Mouse (Mus musculus) bone marrow, adult 2 months (tissue): Measurements from ENCODE around the gene Rbm4b.

Experiments
- CTCF ChIP-seq: fragments of 200-500 bp; IDR thresholded peaks from 2 replicates; pipeline ENCODE4 v1.5.1; 2011; ENCODE audit warnings: low read length, control low read depth; ENCODE audit not compliant: control insufficient read depth, insufficient read depth
- POLR2A ChIP-seq: fragments of 200-500 bp; IDR thresholded peaks from 2 replicates; pipeline ENCODE4 v1.6.1; 2011; ENCODE audit warnings: low read depth, mild to moderate bottlenecking, control low read depth, low read length, borderline replicate concordance; ENCODE audit not compliant: control insufficient read depth

DNA sequence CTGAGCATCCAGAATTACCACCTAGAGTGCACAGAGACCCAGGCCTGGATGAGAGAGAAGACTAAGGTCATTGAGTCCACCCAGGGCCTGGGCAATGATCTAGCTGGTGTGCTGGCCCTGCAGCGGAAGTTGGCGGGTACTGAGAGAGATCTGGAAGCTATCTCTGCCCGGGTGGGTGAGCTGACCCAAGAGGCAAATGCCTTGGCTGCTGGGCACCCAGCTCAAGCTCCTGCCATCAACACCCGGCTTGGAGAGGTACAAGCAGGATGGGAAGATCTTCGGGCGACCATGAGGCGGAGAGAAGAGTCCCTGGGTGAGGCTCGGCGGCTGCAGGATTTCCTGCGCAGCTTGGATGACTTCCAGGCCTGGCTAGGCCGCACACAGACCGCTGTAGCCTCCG lies 18.4 kb upstream of the Rbm4b start:
- TF ChIP-seq CTCF: no peak
- no peak for TF ChIP-seq POLR2A
